Mouse (Mus musculus): Measurements from ENCODE around the gene Slc35d2. TPM values are rescaled to one million over a fixed set of nuclear protein-coding genes. Genes with fewer than 3 reads are reported as not detected.

The Slc35d2 gene
- polyA plus RNA-seq, 1 experiment from 2014 or later = 1.9 TPM

- ATAC-seq (ENCODE audit: low FRiP score) = peak; percentile 65
- no peak overlapping the region for H3K4me2 ChIP-seq
- H3K4me3 ChIP-seq (replicated peaks) = no peak overlapping the region
- 20% methylated on average over 8 of the region's 8 CpGs for WGBS
- H3K9me3 ChIP-seq = no peaks in the 10 kb centered on the region
- peaks cover 20% of the 10 kb centered on the region for H3K27me3 ChIP-seq
- H3K36me3 ChIP-seq (replicated peaks) = no peaks in the 10 kb centered on the region
- H3K4me1 ChIP-seq = 0 out of 2 replicates have a peak, but pooled peaks cover 9% of the 10 kb centered on the region
- no peak overlapping the region for H3K9ac ChIP-seq
- H3K27ac ChIP-seq = no peak overlapping the region
These were observed 21.6 kb downstream of the Slc35d2 start for GRCm38 (mm10) chr13:64107535-64107934.

- no peak overlapping the region for H3K4me2 ChIP-seq
- 43% methylated on average over 3 of the region's 3 CpGs for WGBS
These were observed 22.1 kb downstream of the Slc35d2 start for GRCm38 (mm10) chr13:64107105-64107504.

GRCm38 (mm10) chr13:64105690-64106089 is 23.5 kb downstream of the Slc35d2 start:
- H3K4me2 ChIP-seq = no peak overlapping the region
- 89% methylated on average over 3 of the region's 3 CpGs for WGBS
- H3K36me3 ChIP-seq (replicated peaks) = no peaks in the 10 kb centered on the region
- H3K9ac ChIP-seq = no peak overlapping the region
- H3K27ac ChIP-seq = no peak overlapping the region
- no peak for ATAC-seq (ENCODE audit: low FRiP score)
- 0 out of 2 replicates have a peak, but pooled peaks cover 9% of the 10 kb centered on the region for H3K4me1 ChIP-seq
- no peaks in the 10 kb centered on the region for H3K9me3 ChIP-seq
- peaks cover 20% of the 10 kb centered on the region for H3K27me3 ChIP-seq
- H3K4me3 ChIP-seq (replicated peaks) = no peak overlapping the region

More at GRCm38 (mm10) chr13:64107105-64107504, 22.1 kb downstream of the Slc35d2 start:
- Histone ChIP-seq H3K9me3 (no peaks in the 10 kb centered on the region), H3K4me1 (0 out of 2 replicates have a peak, but pooled peaks cover 9% of the 10 kb centered on the region), H3K9ac (no peak overlapping the region), H3K27ac (no peak overlapping the region), H3K27me3 (peaks cover 20% of the 10 kb centered on the region), H3K4me3 (replicated peaks) (no peak overlapping the region), H3K36me3 (replicated peaks) (no peaks in the 10 kb centered on the region)
- ATAC-seq (ENCODE audit: low FRiP score) = peak; percentile 20; the same call in 1 of the 2 replicates

GRCm38 (mm10) chr13:64100186-64100585 is 29.0 kb downstream of the Slc35d2 start:
- Histone ChIP-seq H3K27ac (no peak overlapping the region), H3K27me3 (peaks cover 15% of the 10 kb centered on the region), H3K4me1 (no peaks in the 10 kb centered on the region), H3K4me3 (replicated peaks) (no peak overlapping the region), H3K9me3 (no peaks in the 10 kb centered on the region), H3K9ac (no peak overlapping the region), H3K4me2 (no peak overlapping the region), H3K36me3 (replicated peaks) (no peaks in the 10 kb centered on the region)
- WGBS = 68% methylated on average over 3 of the region's 3 CpGs
- ATAC-seq (ENCODE audit: low FRiP score) = no peak

GRCm38 (mm10) chr13:64098992-64099391 is 30.2 kb downstream of the Slc35d2 start:
- no peak for ATAC-seq (ENCODE audit: low FRiP score)

GRCm38 (mm10) chr13:64093341-64093740 is 35.8 kb downstream of the Slc35d2 start:
- ATAC-seq (ENCODE audit: low FRiP score) = no peak
- H3K4me1 ChIP-seq = no peaks in the 10 kb centered on the region
- H3K9me3 ChIP-seq = no peaks in the 10 kb centered on the region
- H3K27me3 ChIP-seq = no peaks in the 10 kb centered on the region
- no peaks in the 10 kb centered on the region for H3K36me3 ChIP-seq (replicated peaks)
- H3K4me2 ChIP-seq = no peak overlapping the region
- H3K9ac ChIP-seq = no peak overlapping the region
- H3K27ac ChIP-seq = no peak overlapping the region
- 10% methylated on average over 1 of the region's 1 CpGs for WGBS
- H3K4me3 ChIP-seq (replicated peaks) = no peak overlapping the region

More at GRCm38 (mm10) chr13:64098992-64099391, 30.2 kb downstream of the Slc35d2 start:
- H3K4me2 ChIP-seq = no peak overlapping the region
- no peak overlapping the region for H3K27ac ChIP-seq
- H3K36me3 ChIP-seq (replicated peaks) = no peaks in the 10 kb centered on the region
- WGBS = 76% methylated on average over 9 of the region's 9 CpGs
- H3K9ac ChIP-seq = no peak overlapping the region
- no peaks in the 10 kb centered on the region for H3K4me1 ChIP-seq
- H3K27me3 ChIP-seq = peaks cover 4% of the 10 kb centered on the region
- no peaks in the 10 kb centered on the region for H3K9me3 ChIP-seq
- no peak overlapping the region for H3K4me3 ChIP-seq (replicated peaks)

- 81% methylated on average over 6 of the region's 6 CpGs for WGBS
- no peaks in the 10 kb centered on the region for H3K36me3 ChIP-seq (replicated peaks)
These were observed 36.4 kb downstream of the Slc35d2 start for GRCm38 (mm10) chr13:64092752-64093151.

GRCm38 (mm10) chr13:64092141-64092540 is 37.0 kb downstream of the Slc35d2 start:
- WGBS = 74% methylated on average over 3 of the region's 3 CpGs
- Histone ChIP-seq H3K27ac (no peak overlapping the region), H3K4me2 (no peak overlapping the region), H3K9ac (no peak overlapping the region), H3K36me3 (replicated peaks) (no peaks in the 10 kb centered on the region), H3K4me3 (replicated peaks) (no peak overlapping the region), H3K27me3 (no peaks in the 10 kb centered on the region), H3K9me3 (no peaks in the 10 kb centered on the region), H3K4me1 (no peaks in the 10 kb centered on the region)
- no peak for ATAC-seq (ENCODE audit: low FRiP score)

More at GRCm38 (mm10) chr13:64092752-64093151, 36.4 kb downstream of the Slc35d2 start:
- Histone ChIP-seq H3K27me3 (no peaks in the 10 kb centered on the region), H3K9ac (no peak overlapping the region), H3K4me1 (no peaks in the 10 kb centered on the region), H3K27ac (no peak overlapping the region), H3K9me3 (no peaks in the 10 kb centered on the region), H3K4me2 (no peak overlapping the region), H3K4me3 (replicated peaks) (no peak overlapping the region)
- ATAC-seq (ENCODE audit: low FRiP score) = no peak

- Histone ChIP-seq H3K4me2 (no peak overlapping the region), H3K4me1 (no peaks in the 10 kb centered on the region), H3K4me3 (replicated peaks) (no peak overlapping the region), H3K36me3 (replicated peaks) (no peaks in the 10 kb centered on the region), H3K27ac (no peak overlapping the region), H3K27me3 (no peaks in the 10 kb centered on the region), H3K9ac (no peak overlapping the region), H3K9me3 (no peaks in the 10 kb centered on the region)
- WGBS = 70% methylated on average over 7 of the region's 7 CpGs
- ATAC-seq (ENCODE audit: low FRiP score) = no peak
These were observed 38.2 kb downstream of the Slc35d2 start for GRCm38 (mm10) chr13:64091006-64091405.

GRCm38 (mm10) chr13:64090278-64090677 is 38.9 kb downstream of the Slc35d2 start:
- WGBS = 91% methylated on average over 5 of the region's 5 CpGs
- no peaks in the 10 kb centered on the region for H3K4me1 ChIP-seq
- H3K4me2 ChIP-seq = no peak overlapping the region
- H3K27ac ChIP-seq = no peak overlapping the region
- no peaks in the 10 kb centered on the region for H3K27me3 ChIP-seq
- H3K36me3 ChIP-seq (replicated peaks) = no peaks in the 10 kb centered on the region
- H3K9me3 ChIP-seq = no peaks in the 10 kb centered on the region
- no peak for ATAC-seq (ENCODE audit: low FRiP score)
- no peak overlapping the region for H3K4me3 ChIP-seq (replicated peaks)
- H3K9ac ChIP-seq = no peak overlapping the region

GRCm38 (mm10) chr13:64089130-64089529 is 40.0 kb downstream of the Slc35d2 start, which contains the start of gene Hsd17b3:
Gene Hsd17b3, minus strand, starts transcription at chr13:64089230.
- WGBS = 77% methylated on average over 4 of the region's 4 CpGs
- ATAC-seq (ENCODE audit: low FRiP score) = no peak
- H3K4me1 ChIP-seq = no peaks in the 10 kb centered on the region

GRCm38 (mm10) chr13:64088057-64088456 is 41.1 kb downstream of the Slc35d2 start:
- ATAC-seq (ENCODE audit: low FRiP score) = no peak
- H3K4me2 ChIP-seq = no peak overlapping the region
- H3K27me3 ChIP-seq = no peaks in the 10 kb centered on the region
- no peak overlapping the region for H3K4me3 ChIP-seq (replicated peaks)
- H3K36me3 ChIP-seq (replicated peaks) = no peaks in the 10 kb centered on the region
- H3K4me1 ChIP-seq = no peaks in the 10 kb centered on the region
- no peaks in the 10 kb centered on the region for H3K9me3 ChIP-seq
- 82% methylated on average over 7 of the region's 7 CpGs for WGBS
- no peak overlapping the region for H3K9ac ChIP-seq
- H3K27ac ChIP-seq = no peak overlapping the region

More at GRCm38 (mm10) chr13:64089130-64089529, 40.0 kb downstream of the Slc35d2 start, which contains the start of gene Hsd17b3:
- H3K4me3 ChIP-seq (replicated peaks) = no peak within 1 kb of the TSS
- H3K36me3 ChIP-seq (replicated peaks) = no peaks in the 10 kb centered on the region
- no peak within 1 kb of the TSS for H3K4me2 ChIP-seq
- no peaks in the 10 kb centered on the region for H3K9me3 ChIP-seq
- H3K27me3 ChIP-seq = no peaks in the 10 kb centered on the region
- H3K9ac ChIP-seq = no peak within 1 kb of the TSS
- no peak within 1 kb of the TSS for H3K27ac ChIP-seq

- Histone ChIP-seq H3K9ac (no peak overlapping the region), H3K9me3 (no peaks in the 10 kb centered on the region), H3K4me3 (replicated peaks) (no peak overlapping the region), H3K27ac (no peak overlapping the region), H3K36me3 (replicated peaks) (no peaks in the 10 kb centered on the region), H3K27me3 (no peaks in the 10 kb centered on the region), H3K4me2 (no peak overlapping the region), H3K4me1 (peaks cover 16% of the 10 kb centered on the region)
- 86% methylated on average over 5 of the region's 5 CpGs for WGBS
- ATAC-seq (ENCODE audit: low FRiP score) = no peak
These were observed 43.1 kb downstream of the Slc35d2 start for GRCm38 (mm10) chr13:64086036-64086435.

Data from forebrain, embryonic 12.5 days (tissue).